ENCODE assay signal across 8 mouse cellular contexts in the genomic region with DNA sequence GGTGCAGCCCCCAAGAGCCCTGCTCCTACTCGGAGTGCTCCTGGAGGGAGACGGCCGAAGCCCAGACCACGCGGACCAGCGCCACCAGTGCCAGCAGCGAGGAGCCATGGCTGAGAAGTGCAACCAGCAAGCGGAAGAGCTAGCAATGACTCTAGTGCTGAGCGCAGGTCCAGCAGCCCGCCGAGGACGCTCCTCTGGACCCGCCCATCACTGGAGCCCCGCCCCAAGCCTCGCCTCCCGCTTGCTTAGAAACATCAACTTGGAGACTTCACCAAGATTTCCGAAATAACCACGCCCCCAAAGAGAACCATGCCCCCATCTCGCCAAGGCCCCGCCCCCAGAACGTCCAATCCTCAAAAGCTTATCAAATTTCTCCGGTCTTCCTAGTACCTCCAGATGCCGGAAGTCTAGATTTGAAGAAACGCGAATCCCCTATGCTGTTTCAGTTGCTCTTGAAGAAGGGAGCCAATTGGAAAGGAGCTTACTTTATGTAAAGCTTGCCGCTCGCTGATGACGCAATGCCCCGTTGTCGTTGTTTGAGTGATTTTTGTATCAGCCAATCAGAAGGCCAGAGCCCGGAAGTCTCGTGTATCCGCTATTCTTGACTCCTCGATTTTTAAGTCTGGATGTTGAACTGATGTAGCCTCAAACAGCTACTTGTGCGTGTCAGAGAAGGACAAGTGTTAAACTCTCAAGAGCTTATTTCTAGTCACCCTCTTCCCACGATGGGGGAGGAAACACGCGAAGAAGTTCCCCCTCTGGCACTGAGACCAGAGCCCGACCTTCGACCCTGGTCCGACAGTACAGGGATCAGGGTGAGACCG. TPM values are rescaled to one million over a fixed set of nuclear protein-coding genes. Genes with fewer than 3 reads are reported as not detected.
DNase-seq lines count a peak whose midpoint lies in the region; ATAC-seq lines count a peak whose summit lies in the region.

A gene (minus strand): TSS at position 271 of the 824 bp plus-strand sequence.

- H3K4me3 ChIP-seq in hindbrain, embryonic 12.5 days: peak within 1 kb of the TSS; percentile 52

- peak; percentile 100 for DNase-seq in NIH3T3 (ENCODE audit: low read depth)
- DNase-seq in cerebellum, postnatal 10 days: peak; percentile 98 to 99
- peak; percentile 96 to 99 for DNase-seq in frontal cortex, postnatal 10 days (ENCODE audit: low spot score in 2 of 2)
- DNase-seq in layer of hippocampus, postnatal 14 days (ENCODE audit: low spot score in 2 of 2): peak; percentile 95 to 99
- peak; percentile 99 for DNase-seq in lung, postnatal 14 days
- DNase-seq in retina, adult 2 months (ENCODE audit: low read depth, low spot score): peak; percentile 99
- DNase-seq in thymus, postnatal 36 days: peak; percentile 98 to 99

- H3K9ac ChIP-seq in hindbrain, embryonic 12.5 days: peak within 1 kb of the TSS; percentile 73

- H3K9me3 ChIP-seq in hindbrain, embryonic 12.5 days (replicated peaks): no peaks in the 10 kb centered on the region

- H3K27me3 ChIP-seq in hindbrain, embryonic 12.5 days: no peaks in the 10 kb centered on the region

- ATAC-seq in hindbrain, embryonic 12.5 days (ENCODE audit: low FRiP score): peak; percentile 97

- no peaks in the 10 kb centered on the region for H3K36me3 ChIP-seq in hindbrain, embryonic 12.5 days

- H3K4me2 ChIP-seq in hindbrain, embryonic 12.5 days (replicated peaks): peak within 1 kb of the TSS; percentile 74

- under 1% methylated on average over 42 of the region's 42 CpGs for WGBS in hindbrain, embryonic 12.5 days

- H3K4me1 ChIP-seq in hindbrain, embryonic 12.5 days: peaks cover 21% of the 10 kb centered on the region

- peak within 1 kb of the TSS; percentile 92 for H3K27ac ChIP-seq in hindbrain, embryonic 12.5 days

RNA-seq across cellular contexts. Expression of the gene that starts here (rescaled TPM):
- polyA plus RNA-seq in hindbrain, embryonic 12.5 days (2016; fragmentation: Nextera tagmentation; extraction: Ambion mirVana): 15.4 and 18.0 TPM in 2 replicates
- total RNA-seq in layer of hippocampus, postnatal 14 days (2021): 10 to 100 TPM; 19.4 to 21.3 TPM

Comparison
In these comparisons a context has a peak if more than half of its experiments do, and no peak if none do; other contexts are left out.
1. Peak in every context shown above with its lines: DNase-seq, ATAC-seq, H3K4me3 ChIP-seq and H3K27ac ChIP-seq.